Mouse (Mus musculus): ENCODE measurements around the gene Gm2696.
A peak's percentile ranks its signal among the peaks of the same experiment; 100 is the strongest.
"Not testable (repeated sequence)": the region's sequence is repeated elsewhere in the genome, so short reads cannot be mapped to it uniquely, and the experiment has no call there.

Gm2696 gene

GRCm38 (mm10) chr10:77814382-77814781 is at the start of gene Gm2696:
TSS of gene Gm2696 (plus strand) at chr10:77814682.
- no peak for DNase-seq (ENCODE audit: low read depth in 2 of 2, low spot score in 2 of 2)

DNA sequence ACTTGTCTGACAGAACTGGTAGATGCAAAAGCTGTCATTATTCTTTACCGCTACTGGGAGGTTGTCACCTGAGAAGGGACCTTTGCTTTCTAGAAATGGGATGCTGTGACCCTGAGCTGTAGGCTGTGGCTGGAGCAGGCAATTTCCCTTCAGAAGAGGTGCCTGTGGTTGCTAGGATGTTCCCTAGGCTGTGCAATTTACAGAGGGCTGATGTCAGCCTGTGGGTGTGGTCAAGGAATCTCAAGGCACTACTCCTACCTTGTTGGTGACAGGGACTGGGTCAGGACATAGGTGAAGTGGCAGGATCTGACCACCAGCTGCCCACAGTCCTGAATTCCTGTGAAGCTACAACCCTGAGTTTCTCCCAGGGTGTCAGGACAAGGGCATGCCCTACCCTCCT is 44.8 kb upstream of the Gm2696 start:
- DNase-seq (ENCODE audit: low read depth in 2 of 2, low spot score in 2 of 2) = no peak

DNA sequence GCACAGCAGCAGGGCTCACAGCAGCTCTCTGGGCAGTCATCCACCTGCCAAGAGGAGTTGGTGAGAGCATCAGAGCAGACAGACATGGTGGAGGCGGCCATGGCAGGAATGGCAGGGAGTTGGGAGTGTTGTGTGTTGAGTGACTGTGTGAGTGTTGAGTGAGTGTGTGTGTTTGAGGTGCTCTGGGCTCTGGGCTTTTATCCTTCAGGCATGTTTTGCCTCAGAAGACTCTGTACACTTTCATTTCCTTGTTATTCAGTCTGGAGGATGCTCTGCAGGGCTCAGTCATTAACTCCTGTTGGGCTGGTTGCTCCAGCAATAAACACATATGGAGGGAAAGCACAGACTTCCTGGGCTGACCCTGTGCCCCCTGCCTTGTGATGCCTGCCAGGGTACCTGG is 43.3 kb upstream of the Gm2696 start, which contains the start of gene Gm3238:
Gene Gm3238 (minus strand): TSS at position 101 of the 400 bp plus-strand sequence.
- DNase-seq (ENCODE audit: low read depth in 2 of 2, low spot score in 2 of 2) = not testable (repeated sequence)

GRCm38 (mm10) chr10:77772142-77772541 is 42.3 kb upstream of the Gm2696 start:
- not testable (repeated sequence) for DNase-seq (ENCODE audit: low read depth in 2 of 2, low spot score in 2 of 2)

DNA sequence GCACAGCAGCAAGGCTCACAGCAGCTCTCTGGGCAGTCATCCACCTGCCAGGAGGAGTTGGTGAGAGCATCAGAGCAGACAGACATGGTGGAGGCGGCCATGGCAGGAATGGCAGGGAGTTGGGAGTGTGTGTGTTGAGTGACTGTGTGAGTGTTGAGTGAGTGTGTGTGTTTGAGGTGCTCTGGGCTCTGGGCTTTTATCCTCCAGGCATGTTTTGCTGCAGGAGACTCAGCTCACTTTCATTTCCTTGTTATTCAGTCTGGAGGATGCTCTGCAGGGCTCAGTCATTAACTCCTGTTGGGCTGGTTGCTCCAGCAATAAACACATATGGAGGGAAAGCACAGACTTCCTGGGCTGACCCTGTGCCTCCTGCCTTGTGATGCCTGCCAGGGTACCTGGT is 37.6 kb upstream of the Gm2696 start, which contains the start of gene Gm7138:
Gene Gm7138 (minus strand): TSS at position 101 of the 400 bp plus-strand sequence.
- DNase-seq (ENCODE audit: low read depth in 2 of 2, low spot score in 2 of 2) = not testable (repeated sequence)

- DNase-seq (ENCODE audit: low read depth in 2 of 2, low spot score in 2 of 2) = not testable (repeated sequence)
These were observed 32.0 kb upstream of the Gm2696 start, which contains the start of gene Gm3250 for GRCm38 (mm10) chr10:77782442-77782841. TSS of gene Gm3250 (minus strand) at chr10:77782542.

DNA sequence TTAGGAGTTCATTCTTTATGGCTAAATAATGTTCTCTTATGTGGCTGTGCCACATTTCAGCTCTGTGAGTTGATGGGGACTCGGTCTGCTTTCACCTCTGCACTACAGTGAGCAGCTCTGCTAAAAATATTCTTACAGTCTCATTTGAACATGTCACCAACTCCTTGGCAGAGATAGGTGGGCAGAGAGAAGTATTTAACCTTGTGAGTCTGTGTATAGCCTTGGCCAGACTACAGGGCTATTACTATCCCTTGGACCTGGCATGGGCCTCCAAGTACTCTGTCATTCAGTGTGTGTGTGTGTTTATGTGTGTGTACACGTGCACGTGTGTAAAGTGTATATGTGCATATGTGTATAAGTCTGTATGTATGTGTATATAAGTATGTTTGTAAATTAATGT is 31.1 kb upstream of the Gm2696 start:
- DNase-seq (ENCODE audit: low read depth in 2 of 2, low spot score in 2 of 2) = not testable (repeated sequence)

- not testable (repeated sequence) for DNase-seq (ENCODE audit: low read depth in 2 of 2, low spot score in 2 of 2)
These were observed 26.6 kb upstream of the Gm2696 start, which contains the start of gene Gm7137 for GRCm38 (mm10) chr10:77787876-77788275. TSS of gene Gm7137 (minus strand) at chr10:77788200.

- DNase-seq (ENCODE audit: low read depth in 2 of 2, low spot score in 2 of 2) = no peak
These were observed 25.9 kb upstream of the Gm2696 start for GRCm38 (mm10) chr10:77788621-77789020.

- no peak for DNase-seq (ENCODE audit: low read depth in 2 of 2, low spot score in 2 of 2)
These were observed 19.5 kb upstream of the Gm2696 start, which contains the start of gene Gm9639 for GRCm38 (mm10) chr10:77794976-77795375. TSS of gene Gm9639 (minus strand) at chr10:77795076.

DNA sequence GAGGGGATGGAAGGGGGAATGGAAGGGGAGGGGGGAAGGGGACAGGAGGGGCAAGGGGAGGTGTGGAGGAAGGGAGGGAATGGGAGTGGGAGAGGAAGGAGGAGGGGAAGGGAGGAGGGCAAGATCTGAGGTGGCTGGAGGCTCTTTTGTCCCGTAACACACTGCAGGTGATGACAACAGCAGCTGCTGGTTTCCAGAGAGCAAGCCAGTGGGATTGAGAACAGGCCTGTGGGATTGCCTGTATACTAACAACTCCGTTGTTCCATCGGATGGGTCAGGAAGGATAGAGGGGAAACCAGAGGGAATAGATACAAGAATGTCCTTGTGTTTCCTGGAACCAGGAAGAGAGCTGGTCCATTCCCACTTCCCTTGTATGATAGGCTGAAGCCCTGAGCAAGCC is 16.8 kb upstream of the Gm2696 start:
- DNase-seq (ENCODE audit: low read depth in 2 of 2, low spot score in 2 of 2) = no peak

GRCm38 (mm10) chr10:77798164-77798920 is 16.1 kb upstream of the Gm2696 start:
- DNase-seq (ENCODE audit: low read depth in 2 of 2, low spot score in 2 of 2) = not testable (repeated sequence)

- DNase-seq (ENCODE audit: low read depth in 2 of 2, low spot score in 2 of 2) = no peak
These were observed 15.5 kb upstream of the Gm2696 start, which contains the start of gene Gm19668 for GRCm38 (mm10) chr10:77798921-77799508. TSS of gene Gm19668 (minus strand) at chr10:77799133.

- no peak for DNase-seq (ENCODE audit: low read depth in 2 of 2, low spot score in 2 of 2)
These were observed 10.4 kb upstream of the Gm2696 start for GRCm38 (mm10) chr10:77804095-77804494.

- DNase-seq (ENCODE audit: low read depth in 2 of 2, low spot score in 2 of 2) = no peak
These were observed 2.7 kb upstream of the Gm2696 start, which contains the start of gene Gm9507 for GRCm38 (mm10) chr10:77811743-77812142. TSS of gene Gm9507 (minus strand) at chr10:77811843.

DNA sequence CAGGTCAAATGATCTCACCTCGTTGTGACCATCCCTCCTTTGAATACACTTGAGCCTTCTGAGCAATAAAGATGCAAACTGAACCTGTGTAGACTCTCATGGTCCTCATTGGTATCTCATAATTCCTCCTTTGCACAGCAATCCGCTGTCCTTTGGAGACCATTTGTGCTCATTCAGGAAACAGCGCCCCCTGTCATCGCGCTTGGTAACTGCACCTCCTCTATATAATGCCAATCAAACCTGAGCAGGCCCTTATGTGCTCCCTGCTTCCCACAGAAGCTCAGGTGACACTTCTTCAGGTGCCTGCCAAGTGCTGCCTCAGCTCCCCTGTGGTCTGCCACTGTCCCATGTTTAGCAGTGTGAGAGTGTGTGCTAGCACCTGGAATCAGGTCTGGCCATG is 1.0 kb downstream of the Gm2696 start:
- DNase-seq (ENCODE audit: low read depth in 2 of 2, low spot score in 2 of 2) = peak in 1 of 2 experiments; percentile 4

DNA sequence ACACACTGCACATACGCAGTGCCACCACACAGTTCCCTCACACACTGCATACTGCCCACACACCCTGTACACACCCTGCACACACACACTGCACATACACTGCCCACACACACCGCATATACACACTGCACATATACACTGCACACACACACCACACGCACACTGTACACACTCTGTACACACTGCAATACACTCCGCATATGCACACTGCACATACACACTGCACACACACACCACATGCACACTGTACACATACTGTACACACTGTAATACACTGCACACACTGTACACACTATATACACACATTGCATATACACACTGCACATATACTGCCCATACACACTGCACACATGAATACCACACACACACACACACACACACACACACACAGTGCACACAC is 4.0 kb downstream of the Gm2696 start:
- no peak for DNase-seq (ENCODE audit: low read depth in 2 of 2, low spot score in 2 of 2)

DNA sequence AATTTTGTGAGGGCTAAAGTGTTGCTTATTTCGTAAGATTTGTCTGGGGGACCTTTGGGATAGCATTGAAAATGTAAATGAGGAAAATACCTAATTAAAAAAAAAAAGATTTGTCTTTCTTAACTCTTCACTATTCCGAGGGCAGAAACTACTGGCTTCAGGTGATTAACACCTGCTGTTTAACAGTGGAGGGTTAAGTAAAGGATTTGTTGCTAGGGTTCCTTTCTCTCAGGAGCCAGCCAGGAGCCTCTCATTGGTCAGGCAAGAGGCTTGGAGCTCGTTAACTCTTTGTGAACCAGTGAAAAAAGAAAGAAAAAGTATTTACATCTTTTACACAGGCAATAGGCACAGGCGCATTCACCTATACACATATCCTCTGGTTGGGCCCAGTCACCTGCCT is 4.7 kb downstream of the Gm2696 start:
- DNase-seq (ENCODE audit: low read depth in 2 of 2, low spot score in 2 of 2) = no peak

DNA sequence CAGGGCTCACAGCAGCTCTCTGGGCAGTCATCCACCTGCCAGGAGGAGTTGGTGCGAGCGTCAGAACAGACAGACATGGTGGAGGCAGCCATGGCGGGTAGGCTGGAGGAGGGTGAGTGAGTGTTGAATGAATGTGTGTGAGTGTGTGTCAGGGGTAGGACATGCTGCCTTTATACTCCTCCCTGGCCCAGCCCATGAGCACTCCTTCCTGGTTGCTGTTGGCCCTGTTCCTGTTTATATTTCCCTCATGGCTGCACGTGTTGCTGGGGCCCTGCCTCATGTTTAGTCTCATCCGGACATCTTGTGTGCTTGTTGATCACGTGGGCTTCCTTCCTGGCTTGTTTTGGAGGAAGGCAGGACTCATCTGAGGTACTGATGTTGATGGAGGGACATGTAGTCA is 12.5 kb downstream of the Gm2696 start, which contains the start of gene Krtap10-4:
Gene Krtap10-4 (minus strand): TSS at position 145 of the 400 bp plus-strand sequence.
- DNase-seq (ENCODE audit: low read depth in 2 of 2, low spot score in 2 of 2) = no peak

DNA sequence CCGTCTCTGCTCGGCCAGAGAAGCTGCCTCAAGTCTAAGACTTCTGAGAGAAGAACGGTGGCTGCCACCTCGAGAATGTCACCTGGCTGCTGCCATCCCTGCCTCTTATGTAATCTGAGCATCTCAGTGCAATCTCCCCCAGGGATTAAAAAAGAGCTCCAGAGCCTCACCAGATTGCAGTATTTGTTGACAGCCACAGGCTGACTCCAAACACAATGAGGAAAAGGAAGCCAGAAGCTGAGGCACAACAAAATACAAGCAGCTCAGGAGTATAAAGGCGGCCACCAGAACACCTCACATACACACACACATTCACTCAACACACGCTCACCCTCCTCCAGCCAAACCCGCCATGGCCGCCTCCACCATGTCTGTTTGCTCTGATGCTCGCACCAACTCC is 21.2 kb downstream of the Gm2696 start, which contains the start of gene Krtap10-10:
Gene Krtap10-10 (plus strand): TSS at position 301 of the 400 bp plus-strand sequence.
- no peak for DNase-seq (ENCODE audit: low read depth in 2 of 2, low spot score in 2 of 2)

GRCm38 (mm10) chr10:77839006-77839405 is 24.5 kb downstream of the Gm2696 start:
- no peak for DNase-seq (ENCODE audit: low read depth in 2 of 2, low spot score in 2 of 2)

- no peak for DNase-seq (ENCODE audit: low read depth in 2 of 2, low spot score in 2 of 2)
These were observed 32.0 kb downstream of the Gm2696 start, which contains the start of gene Gm36176 for GRCm38 (mm10) chr10:77846503-77846902. TSS of gene Gm36176 (plus strand) at chr10:77846803.

Measured in CD8-positive naive resting alpha-beta T cell, adult 2 months (primary cell).